Mouse (Mus musculus) limb, embryonic 12.5 days (tissue): ENCODE results near the gene Dnal4. TPM values are rescaled to one million over a fixed set of nuclear protein-coding genes. Genes with fewer than 3 reads are reported as not detected.

Experiments
- ATAC-seq: fragments of 200-750 bp; cut with Nextera tagmentation; 2 replicates; pipeline ENCODE4 v1.8.0; 2017; ENCODE audit warnings: low read depth, moderate TSS enrichment; ENCODE audit not compliant: insufficient number of reproducible peaks, insufficient read depth, low FRiP score, low TSS enrichment
- H3K27ac ChIP-seq: fragments of 300-500 bp; sonication (generic); 2 replicates; pipeline ENCODE4 v1.5.1; 2016; ENCODE audit warnings: mild to moderate bottlenecking, moderate library complexity
- H3K27me3 ChIP-seq: fragments of 300-500 bp; sonication (generic); 2 replicates; pipeline ENCODE4 v1.6.1; 2016; ENCODE audit warnings: mild to moderate bottlenecking, moderate library complexity
- H3K36me3 ChIP-seq: fragments of 300-500 bp; sonication (generic); 2 replicates; pipeline ENCODE4 v1.6.1; 2016; ENCODE audit warnings: mild to moderate bottlenecking, moderate library complexity
- H3K4me1 ChIP-seq: fragments of 300-500 bp; sonication (generic); replicated peaks from 2 replicates; pipeline ENCODE4 v1.6.1; 2016
- H3K4me2 ChIP-seq: fragments of 300-500 bp; sonication (generic); 2 replicates; pipeline ENCODE4 v1.6.1; 2016; ENCODE audit warnings: mild to moderate bottlenecking, moderate library complexity
- H3K4me3 ChIP-seq: fragments of 300-500 bp; sonication (generic); replicated peaks from 2 replicates; pipeline ENCODE4 v1.5.1; 2016; ENCODE audit warnings: mild to moderate bottlenecking
- H3K9ac ChIP-seq: fragments of 300-500 bp; sonication (generic); replicated peaks from 2 replicates; pipeline ENCODE4 v1.6.1; 2016; ENCODE audit warnings: mild to moderate bottlenecking, moderate library complexity
- H3K9me3 ChIP-seq: fragments of 300-500 bp; sonication (generic); 2 replicates; pipeline ENCODE4 v1.6.1; 2016; ENCODE audit warnings: mild to moderate bottlenecking, moderate library complexity
- WGBS: fragments of 180-500 bp; shearing (Covaris S2); methylation state at CpG from one replicate; pipeline ENCODE4 v1.1.7; 2016; 5-methylcytosine and 5-hydroxymethylcytosine counted together
- polyA plus RNA-seq: library from polyadenylated mRNA; unstranded; fragments of >200 nt; fragmentation: Nextera tagmentation; extraction: Ambion mirVana; gene quantifications from 2 replicates; pipeline ENCODE4 v1.2.1, GENCODE M21; 2016

The Dnal4 gene
- polyA plus RNA-seq, 1 experiment from 2014 or later = 71.0 TPM

GRCm38 (mm10) chr15:79810061-79810460, 32.4 kb upstream of the Dnal4 start:
- Histone ChIP-seq H3K4me2 (no peak overlapping the region), H3K9me3 (no peaks in the 10 kb centered on the region), H3K36me3 (no peaks in the 10 kb centered on the region), H3K27me3 (peaks cover 67% of the 10 kb centered on the region), H3K9ac (no peak overlapping the region), H3K4me1 (no peaks in the 10 kb centered on the region; the same call in 1 of the 2 replicates), H3K4me3 (no peak overlapping the region), H3K27ac (no peak overlapping the region)
- no peak for ATAC-seq
- 63% methylated on average over 3 of the region's 3 CpGs for WGBS

- Histone ChIP-seq H3K27me3 (peaks cover 78% of the 10 kb centered on the region), H3K9ac (no peak overlapping the region), H3K9me3 (no peaks in the 10 kb centered on the region), H3K27ac (no peak overlapping the region), H3K4me3 (no peak overlapping the region), H3K4me2 (no peak overlapping the region), H3K4me1 (peaks cover 8% of the 10 kb centered on the region), H3K36me3 (no peaks in the 10 kb centered on the region)
- no peak for ATAC-seq
- 61% methylated on average over 5 of the region's 5 CpGs for WGBS
These were observed 31.0 kb upstream of the Dnal4 start for GRCm38 (mm10) chr15:79808658-79809057.

GRCm38 (mm10) chr15:79808114-79808513, 30.5 kb upstream of the Dnal4 start:
- no peak overlapping the region for H3K4me3 ChIP-seq
- no peaks in the 10 kb centered on the region for H3K9me3 ChIP-seq
- H3K27ac ChIP-seq = no peak overlapping the region
- WGBS = 34% methylated on average over 5 of the region's 5 CpGs
- no peak for ATAC-seq
- H3K36me3 ChIP-seq = no peaks in the 10 kb centered on the region
- peaks cover 83% of the 10 kb centered on the region for H3K27me3 ChIP-seq
- H3K4me2 ChIP-seq = no peak overlapping the region
- peaks cover 9% of the 10 kb centered on the region for H3K4me1 ChIP-seq
- H3K9ac ChIP-seq = no peak overlapping the region

- H3K4me2 ChIP-seq = no peak overlapping the region
- 36% methylated on average over 1 of the region's 1 CpGs for WGBS
- peaks cover 90% of the 10 kb centered on the region for H3K27me3 ChIP-seq
- no peak overlapping the region for H3K4me3 ChIP-seq
- no peaks in the 10 kb centered on the region for H3K9me3 ChIP-seq
- H3K27ac ChIP-seq = no peak overlapping the region
- no peak for ATAC-seq
- no peaks in the 10 kb centered on the region for H3K36me3 ChIP-seq
- H3K4me1 ChIP-seq = peaks cover 9% of the 10 kb centered on the region
- H3K9ac ChIP-seq = no peak overlapping the region
These were observed 29.4 kb upstream of the Dnal4 start for GRCm38 (mm10) chr15:79807050-79807449.

- Histone ChIP-seq H3K4me1 (peaks cover 9% of the 10 kb centered on the region), H3K9ac (no peak overlapping the region), H3K36me3 (no peaks in the 10 kb centered on the region), H3K27me3 (peaks cover 92% of the 10 kb centered on the region), H3K27ac (no peak overlapping the region), H3K4me2 (peak overlapping the region; percentile 93; the same call in 1 of the 2 replicates), H3K4me3 (peak overlapping the region; percentile 65), H3K9me3 (no peaks in the 10 kb centered on the region)
- WGBS = 21% methylated on average over 8 of the region's 8 CpGs
- ATAC-seq = no peak
These were observed 27.6 kb upstream of the Dnal4 start for GRCm38 (mm10) chr15:79805246-79805645.

- Histone ChIP-seq H3K36me3 (no peaks in the 10 kb centered on the region), H3K27ac (no peak within 1 kb of the TSS), H3K4me1 (peaks cover 9% of the 10 kb centered on the region), H3K4me3 (peak within 1 kb of the TSS; percentile 65), H3K4me2 (peak within 1 kb of the TSS; percentile 93), H3K27me3 (peaks cover 90% of the 10 kb centered on the region), H3K9ac (peak within 1 kb of the TSS; percentile 66), H3K9me3 (no peaks in the 10 kb centered on the region)
- ATAC-seq = peak; percentile 38; the same call in 1 of the 2 replicates
- WGBS = 0% methylated on average over 46 of the region's 91 CpGs
These were observed 26.9 kb upstream of the Dnal4 start, which contains the start of gene Nptxr for GRCm38 (mm10) chr15:79804352-79805071. Gene Nptxr, minus strand, starts transcription at chr15:79804766.

- Histone ChIP-seq H3K4me2 (peak overlapping the region; percentile 93), H3K27ac (no peak overlapping the region)
- no peak for ATAC-seq
These were observed 26.1 kb upstream of the Dnal4 start for GRCm38 (mm10) chr15:79803533-79804351.

GRCm38 (mm10) chr15:79802304-79802703, 24.7 kb upstream of the Dnal4 start:
- Histone ChIP-seq H3K27ac (no peak overlapping the region), H3K36me3 (no peaks in the 10 kb centered on the region), H3K4me2 (no peak overlapping the region), H3K4me3 (no peak overlapping the region), H3K4me1 (peaks cover 9% of the 10 kb centered on the region), H3K27me3 (peaks cover 79% of the 10 kb centered on the region), H3K9me3 (no peaks in the 10 kb centered on the region), H3K9ac (no peak overlapping the region)
- 62% methylated on average over 4 of the region's 4 CpGs for WGBS
- ATAC-seq = no peak

More at GRCm38 (mm10) chr15:79803533-79804351, 26.1 kb upstream of the Dnal4 start:
- Histone ChIP-seq H3K36me3 (no peaks in the 10 kb centered on the region), H3K9me3 (no peaks in the 10 kb centered on the region), H3K27me3 (peaks cover 84% of the 10 kb centered on the region), H3K9ac (peak overlapping the region; percentile 66), H3K4me1 (peaks cover 9% of the 10 kb centered on the region), H3K4me3 (peak overlapping the region; percentile 65)
- WGBS = 5% methylated on average over 81 of the region's 81 CpGs

- Histone ChIP-seq H3K27me3 (peaks cover 72% of the 10 kb centered on the region), H3K9me3 (no peaks in the 10 kb centered on the region), H3K36me3 (no peaks in the 10 kb centered on the region), H3K27ac (no peak overlapping the region), H3K4me2 (no peak overlapping the region), H3K4me1 (peaks cover 9% of the 10 kb centered on the region), H3K9ac (no peak overlapping the region), H3K4me3 (no peak overlapping the region)
- no peak for ATAC-seq
- WGBS = 69% methylated on average over 2 of the region's 2 CpGs
These were observed 24.0 kb upstream of the Dnal4 start for GRCm38 (mm10) chr15:79801646-79802045.

- H3K27me3 ChIP-seq = peaks cover 69% of the 10 kb centered on the region
- peaks cover 9% of the 10 kb centered on the region for H3K4me1 ChIP-seq
- ATAC-seq = no peak
- WGBS = 62% methylated on average over 11 of the region's 11 CpGs
- H3K4me2 ChIP-seq = no peak overlapping the region
- H3K4me3 ChIP-seq = no peak overlapping the region
- no peaks in the 10 kb centered on the region for H3K36me3 ChIP-seq
- H3K9me3 ChIP-seq = no peaks in the 10 kb centered on the region
- no peak overlapping the region for H3K27ac ChIP-seq
- H3K9ac ChIP-seq = no peak overlapping the region
These were observed 23.1 kb upstream of the Dnal4 start for GRCm38 (mm10) chr15:79800701-79801100.

- no peak for ATAC-seq
These were observed 20.9 kb upstream of the Dnal4 start for GRCm38 (mm10) chr15:79798591-79798990.

More at GRCm38 (mm10) chr15:79798591-79798990, 20.9 kb upstream of the Dnal4 start:
- H3K27me3 ChIP-seq = peaks cover 56% of the 10 kb centered on the region
- no peak overlapping the region for H3K9ac ChIP-seq
- H3K4me1 ChIP-seq = peaks cover under 1% of the 10 kb centered on the region; the same call in 1 of the 2 replicates
- no peaks in the 10 kb centered on the region for H3K36me3 ChIP-seq
- no peak overlapping the region for H3K4me2 ChIP-seq
- H3K9me3 ChIP-seq = no peaks in the 10 kb centered on the region
- no peak overlapping the region for H3K27ac ChIP-seq
- H3K4me3 ChIP-seq = no peak overlapping the region
- 87% methylated on average over 10 of the region's 10 CpGs for WGBS
